8 mouse cellular contexts compared by ENCODE assay signal in the genomic region with DNA sequence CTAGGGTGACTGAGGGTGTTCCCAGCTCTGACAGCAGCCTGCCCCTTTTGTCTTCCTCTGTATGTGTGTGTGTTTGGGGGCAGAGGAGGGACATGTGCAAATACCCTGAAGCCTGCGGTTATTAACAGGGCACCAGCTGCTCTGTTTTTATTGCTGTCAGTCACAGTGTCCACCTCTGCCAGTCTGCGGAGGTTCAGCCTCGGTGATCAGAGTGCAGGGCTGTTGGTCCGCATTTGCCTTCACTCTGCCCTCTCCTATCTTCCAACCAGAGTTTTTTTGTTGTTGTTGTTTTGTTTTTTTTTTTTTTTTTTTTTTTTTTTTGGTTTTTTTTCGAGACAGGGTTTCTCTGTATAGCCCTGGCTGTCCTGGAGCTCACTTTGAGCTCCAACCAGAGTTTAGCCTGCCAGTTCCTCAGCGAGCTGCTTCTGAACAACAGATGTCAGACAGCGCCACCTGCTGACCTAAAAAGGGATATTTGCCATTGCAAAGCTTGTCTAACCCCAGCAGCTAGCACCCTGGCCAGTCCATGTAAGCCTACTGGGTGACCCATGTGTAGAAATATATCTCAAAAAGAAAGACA.
DNase-seq lines count a peak whose midpoint lies in the region; ATAC-seq and TF ChIP-seq lines count a peak whose summit lies in the region.

No protein-coding gene starts in this region.

- peak; percentile 28 to 33 (median 29); a peak in 5 of 6 replicates for TF ChIP-seq CTCF in MEL (IDR thresholded peaks at IDR 0.05 in 2 of 3, conservative IDR thresholded peaks at IDR 0.05 in 1 of 3; ENCODE audit: control insufficient read depth in 1 of 3, insufficient read depth in 1 of 3, low read depth in 2 of 3, low read length in 3 of 3, poor library complexity in 1 of 3, severe bottlenecking in 1 of 3)

- no peak overlapping the region for H3K27ac ChIP-seq in MEL (ENCODE audit: control insufficient read depth, low read depth, low read length)
- no peak overlapping the region for H3K27ac ChIP-seq in forebrain, embryonic 12.5 days

- ATAC-seq in forebrain, embryonic 12.5 days (ENCODE audit: low FRiP score): peak; percentile 73

- TF ChIP-seq EP300 in MEL (IDR thresholded peaks at IDR 0.05; ENCODE audit: low read depth in 1 of 2, low read length in 2 of 2): no peak

- H3K9me3 ChIP-seq in MEL (replicated peaks; ENCODE audit: insufficient read depth, low read length): no peaks in the 10 kb centered on the region
- no peaks in the 10 kb centered on the region for H3K9me3 ChIP-seq in forebrain, embryonic 12.5 days

- 36% methylated on average over 7 of the region's 7 CpGs for WGBS in forebrain, embryonic 12.5 days

- no peaks in the 10 kb centered on the region for H3K4me1 ChIP-seq in MEL (ENCODE audit: control insufficient read depth in 1 of 2, insufficient read depth in 2 of 2, low read length in 2 of 2)
- H3K4me1 ChIP-seq in forebrain, embryonic 12.5 days: peaks cover 2% of the 10 kb centered on the region; the same call in 1 of the 2 replicates

- H3K27me3 ChIP-seq in MEL (ENCODE audit: control insufficient read depth in 1 of 2, insufficient read depth in 2 of 2, low read length in 2 of 2): no peaks in the 10 kb centered on the region
- no peaks in the 10 kb centered on the region for H3K27me3 ChIP-seq in forebrain, embryonic 12.5 days

- H3K4me2 ChIP-seq in forebrain, embryonic 12.5 days: no peak overlapping the region

- no peak overlapping the region for H3K4me3 ChIP-seq in MEL (ENCODE audit: control insufficient read depth in 1 of 2, insufficient read depth in 1 of 2, low read depth in 2 of 2, low read length in 2 of 2)
- H3K4me3 ChIP-seq in forebrain, embryonic 12.5 days (replicated peaks): no peak overlapping the region

- H3K9ac ChIP-seq in MEL (ENCODE audit: control insufficient read depth, low read depth, low read length, poor library complexity, severe bottlenecking): no peak overlapping the region
- H3K9ac ChIP-seq in forebrain, embryonic 12.5 days: no peak overlapping the region

- no peaks in the 10 kb centered on the region for H3K36me3 ChIP-seq in MEL (ENCODE audit: control insufficient read depth in 1 of 2, insufficient read depth in 2 of 2, low read length in 2 of 2)
- no peaks in the 10 kb centered on the region for H3K36me3 ChIP-seq in forebrain, embryonic 12.5 days (replicated peaks)

- no peak for TF ChIP-seq POLR2A in MEL (IDR thresholded peaks at IDR 0.05; ENCODE audit: control insufficient read depth in 1 of 2, insufficient read depth in 1 of 2, low read depth in 1 of 2, low read length in 2 of 2, poor library complexity in 1 of 2)

- no peaks in the 10 kb centered on the region for H3K79me2 ChIP-seq in MEL (ENCODE audit: control insufficient read depth, insufficient read depth, low read length, poor library complexity)

- TF ChIP-seq RAD21 in MEL (IDR thresholded peaks at IDR 0.05; ENCODE audit: low read depth, low read length): no peak; the same call in none of the 2 replicates

- DNase-seq in MEL (ENCODE audit: low read depth, low spot score): peak; percentile 35
- DNase-seq in c-Kit-positive CD71-positive TER-119-positive erythroid progenitor cells, embryonic 14.5 days (ENCODE audit: low spot score): peak; percentile 28
- DNase-seq in heart, postnatal 4 days: peak; percentile 87
- DNase-seq in layer of hippocampus, adult 18-20 months (ENCODE audit: low spot score in 2 of 2): peak; percentile 66 to 89
- DNase-seq in lung, adult 18-20 months: peak; percentile 45 to 51
- DNase-seq in ovary, postnatal 10 days (ENCODE audit: low spot score): peak; percentile 56
- peak; percentile 86 for DNase-seq in urinary bladder, postnatal 14 days (ENCODE audit: low spot score)

TF ChIP-seq in MEL, 35 proteins besides CTCF, POLR2A, EP300 and RAD21:
- TF ChIP-seq MYB (IDR thresholded peaks at IDR 0.05; ENCODE audit: low read depth, low read length) (no peak), MAFK (IDR thresholded peaks at IDR 0.05; ENCODE audit: borderline replicate concordance, low read depth, low read length) (no peak), ZMIZ1 (IDR thresholded peaks at IDR 0.05; ENCODE audit: low read depth, low read length) (no peak)

Comparison
In these comparisons a context has a peak if more than half of its experiments do, and no peak if none do; other contexts are left out.
1. DNase-seq: peak in every context shown above with its lines; median percentile 87 in heart, postnatal 4 days; 86 in urinary bladder, postnatal 14 days; 78 in layer of hippocampus, adult 18-20 months; 56 in ovary, postnatal 10 days; 48 in lung, adult 18-20 months; 35 in MEL; 28 in c-Kit-positive CD71-positive TER-119-positive erythroid progenitor cells, embryonic 14.5 days.